Mouse (Mus musculus): Measurements from ENCODE around the gene Zfp960.
A peak's percentile ranks its signal among the peaks of the same experiment; 100 is the strongest.
"Not testable (repeated sequence)": the region's sequence is repeated elsewhere in the genome, so short reads cannot be mapped to it uniquely, and the experiment has no call there.

Gene Zfp960

DNA sequence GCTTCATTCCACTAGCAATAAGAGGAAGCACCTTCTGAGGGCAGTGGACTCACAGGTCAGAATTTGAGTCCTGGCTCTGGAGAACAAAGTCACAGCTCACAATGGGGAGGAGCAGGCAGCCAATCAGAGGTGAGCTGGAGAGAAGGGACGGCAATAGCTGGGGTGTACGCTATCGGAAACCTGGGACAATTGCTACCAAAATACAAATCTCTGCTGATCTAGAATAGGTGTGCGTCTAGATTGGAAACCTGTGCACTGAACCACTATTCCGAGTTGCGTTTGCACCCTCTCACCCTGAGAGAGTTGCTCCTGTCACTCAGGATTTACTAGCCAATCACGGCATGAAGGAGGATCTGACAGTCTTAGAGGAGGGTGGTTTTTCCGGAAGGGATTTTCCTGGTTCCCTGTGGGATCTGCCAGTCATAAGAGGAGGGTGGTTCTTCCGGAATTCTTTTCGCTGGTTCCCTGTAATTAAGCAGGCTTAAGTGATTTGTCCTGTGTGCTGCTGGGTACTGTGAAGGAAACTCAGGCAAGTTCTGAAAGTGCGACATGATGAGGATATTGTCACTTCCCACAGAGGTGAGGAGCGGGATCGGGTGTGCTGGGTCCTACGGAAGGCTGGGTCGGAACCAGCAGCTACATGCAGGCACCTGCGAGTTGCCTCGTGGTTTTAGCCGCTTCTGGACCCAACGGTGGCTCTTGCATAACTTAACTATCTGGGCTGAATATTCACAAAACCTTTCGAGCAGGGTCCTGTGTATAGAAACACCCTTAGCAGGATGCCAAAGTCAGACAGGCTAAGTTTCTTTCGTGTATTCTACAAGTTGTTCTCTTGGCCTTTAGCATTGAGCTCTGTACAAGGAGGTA, at the start of gene Zfp960:
Zfp960 (plus strand) TSS at position 486 of the 867 bp plus-strand sequence.
- peak; percentile 70 for DNase-seq (ENCODE audit: extremely low read depth, insufficient read length, low spot score)

DNA sequence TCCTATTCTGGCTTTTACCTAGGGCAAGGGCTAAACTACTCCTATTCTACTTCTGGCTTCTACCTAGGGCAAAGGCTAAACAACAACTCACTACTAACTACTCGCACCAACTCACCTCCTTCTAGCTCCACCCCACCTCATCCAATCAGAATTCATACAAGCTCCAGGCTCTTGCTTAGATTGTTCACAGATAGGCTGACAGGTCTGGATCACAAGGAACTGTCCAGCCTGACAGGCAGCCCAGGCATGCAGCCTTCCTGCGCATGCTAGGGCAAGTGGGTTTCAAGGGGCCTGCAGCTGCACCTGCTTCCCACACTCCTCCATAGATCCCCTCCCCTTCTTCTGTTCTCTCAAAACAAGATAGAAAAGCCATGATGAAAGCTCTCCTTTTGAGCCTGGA, 45.8 kb upstream of the Zfp960 start:
- DNase-seq (ENCODE audit: extremely low read depth, insufficient read length, low spot score): not testable (repeated sequence)

DNA sequence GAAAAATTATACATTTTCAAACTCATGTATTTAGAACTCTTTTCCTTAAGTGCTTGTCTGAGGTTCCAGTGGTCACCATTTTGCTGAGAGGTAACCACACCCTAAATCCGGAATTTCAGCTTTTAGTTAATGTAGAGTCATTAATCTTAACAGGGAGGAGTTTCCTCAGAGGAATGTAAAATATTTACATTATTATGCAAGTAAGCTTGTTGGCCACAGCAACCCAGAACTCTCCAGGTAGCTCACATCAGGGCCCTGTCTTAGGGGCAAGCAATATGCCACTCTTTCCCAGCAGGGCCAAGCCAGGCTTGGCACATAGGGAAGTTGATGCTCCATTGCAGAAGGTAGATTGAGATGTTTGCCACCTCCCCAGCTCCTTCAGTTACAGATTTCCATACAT, 4.3 kb upstream of the Zfp960 start:
- DNase-seq (ENCODE audit: extremely low read depth, insufficient read length, low spot score): not testable (repeated sequence)

- not testable (repeated sequence) for DNase-seq (ENCODE audit: extremely low read depth, insufficient read length, low spot score)
These were observed 57.1 kb downstream of the Zfp960 start, which contains the start of gene Zfp97 for GRCm38 (mm10) chr17:17120830-17121502. Gene Zfp97 (plus strand): TSS chr17:17121415.
